ENCODE assay signal across 18 mouse cellular contexts in genomic region chr15:79493527-79493926, GRCm38 (mm10). TPM values are rescaled to one million over a fixed set of nuclear protein-coding genes. Genes with fewer than 3 reads are reported as not detected.
DNase-seq lines count a peak whose midpoint lies in the region; ATAC-seq and TF ChIP-seq lines count a peak whose summit lies in the region.
"Had no signal": no experiment of that assay in that cellular context is flagged by ENCODE, and none has a peak within 500 bp of the region (broad histone marks: within the 10 kb centered on the region; RNA-seq: fewer than 3 reads in every experiment).

No protein-coding gene starts in this region.

- TF ChIP-seq CTCF in layer of hippocampus, adult 2 months (conservative IDR thresholded peaks at IDR 0.05): no peak

- peaks cover 94% of the 10 kb centered on the region for H3K27me3 ChIP-seq in heart, embryonic 12.5 days (replicated peaks)

- peaks cover 18% of the 10 kb centered on the region for H3K4me1 ChIP-seq in heart, embryonic 12.5 days (replicated peaks)
- H3K4me1 ChIP-seq: limb, embryonic 13.5 days; midbrain, embryonic 13.5 days had no signal

- no peaks in the 10 kb centered on the region for H3K36me3 ChIP-seq in heart, embryonic 12.5 days
- H3K36me3 ChIP-seq: limb, embryonic 13.5 days; midbrain, embryonic 13.5 days had no signal

- no peaks in the 10 kb centered on the region for H3K9me3 ChIP-seq in heart, embryonic 12.5 days (replicated peaks)
- H3K9me3 ChIP-seq: limb, embryonic 13.5 days; midbrain, embryonic 13.5 days had no signal

- 33% methylated on average over 18 of the region's 18 CpGs for WGBS in heart, embryonic 12.5 days

- intact Hi-C loops in heart, postnatal 25 days (cut with DNase I): no loop called here

- no peak overlapping the region for H3K4me3 ChIP-seq in heart, embryonic 12.5 days
- H3K4me3 ChIP-seq in layer of hippocampus, adult 2 months: peak overlapping the region; percentile 24; the same call in 1 of the 2 replicates
- H3K4me3 ChIP-seq: limb, embryonic 13.5 days; midbrain, embryonic 13.5 days had no signal

- H3K9ac ChIP-seq in heart, embryonic 12.5 days: no peak overlapping the region
- H3K9ac ChIP-seq: limb, embryonic 13.5 days; midbrain, embryonic 13.5 days had no signal

- no peak for DNase-seq in heart, postnatal 25 days (ENCODE audit: low spot score)
- peak in 1 of 2 experiments; percentile 48 for DNase-seq in layer of hippocampus, adult 2 months (ENCODE audit: low spot score in 2 of 2)
- no peak for DNase-seq in layer of hippocampus, adult 9-11 months
- DNase-seq in brain, adult 2 months (ENCODE audit: low read depth, low spot score): peak; percentile 82
- peak; percentile 67 for DNase-seq in right cerebral cortex, postnatal 14 days
- no peak for DNase-seq in urinary bladder, postnatal 25 days (ENCODE audit: low spot score)
- DNase-seq: cerebellum, adult 18-20 months; heart, adult 18-20 months; kidney, postnatal 10 days; lung, postnatal 4 days; thymus, adult 18-20 months had no signal

- no peak for ATAC-seq in heart, embryonic 12.5 days (ENCODE audit: insufficient number of reproducible peaks, low FRiP score)
- no peak for ATAC-seq in erythroblast, adult 5-6 weeks (replicated peaks; ENCODE audit: low FRiP score, poor library complexity, severe bottlenecking)
- ATAC-seq: activated CD4-positive, CD25-positive, alpha-beta regulatory T cell, adult 4 months; inflammation-experienced regulatory T-cells, adult 6 months; midbrain, embryonic 13.5 days had no signal

- no peak overlapping the region for H3K27ac ChIP-seq in heart, embryonic 12.5 days (ENCODE audit: poor library complexity, severe bottlenecking)
- peak overlapping the region; percentile 63; the same call in 1 of the 2 replicates for H3K27ac ChIP-seq in layer of hippocampus, adult 2 months
- H3K27ac ChIP-seq: limb, embryonic 13.5 days; midbrain, embryonic 13.5 days had no signal

- peak overlapping the region; percentile 44 for H3K4me2 ChIP-seq in heart, embryonic 12.5 days
- H3K4me2 ChIP-seq: limb, embryonic 13.5 days; midbrain, embryonic 13.5 days had no signal

RNA-seq across cellular contexts. Expression of gene Kcnj4, which starts 11.5 kb away (rescaled TPM):
- polyA plus RNA-seq in heart, embryonic 12.5 days (2016; fragmentation: Nextera tagmentation; extraction: Ambion mirVana): 0.14 and 0.41 TPM in 2 replicates
- not detected for total RNA-seq in heart, postnatal 25 days (2021)
- total RNA-seq in layer of hippocampus, adult 2 months (2021): 10 to 100 TPM; 85.5 to 88.6 TPM
- not detected in 2 replicates for total RNA-seq in erythroblast, adult 5-6 weeks (2015; ENCODE audit: low replicate concordance)
- total RNA-seq in erythroblast, adult 5-6 weeks (2017; ENCODE audit: low replicate concordance): not detected in 2 replicates
- polyA plus RNA-seq: activated CD4-positive, CD25-positive, alpha-beta regulatory T cell, adult 4 months; inflammation-experienced regulatory T-cells, adult 6 months; limb, embryonic 13.5 days; liver, embryonic 16.5 days; midbrain, embryonic 13.5 days had no signal

RNA-seq across cellular contexts. Expression of gene Kdelr3, which starts 22.7 kb away (rescaled TPM):
- 49.6 and 51.9 TPM in 2 replicates for polyA plus RNA-seq in heart, embryonic 12.5 days (2016; fragmentation: Nextera tagmentation; extraction: Ambion mirVana)
- 1 to 10 TPM; 7.6 to 8.2 TPM for total RNA-seq in heart, postnatal 25 days (2021)
- under 1 TPM in 1 of 2 experiments, not detected in 1; 0.51 TPM for total RNA-seq in layer of hippocampus, adult 2 months (2021)
- not detected in 2 replicates for total RNA-seq in erythroblast, adult 5-6 weeks (2015; ENCODE audit: low replicate concordance)
- total RNA-seq in erythroblast, adult 5-6 weeks (2017; ENCODE audit: low replicate concordance): not detected in 2 replicates

RNA-seq across cellular contexts. Expression of gene Csnk1e, which starts 38.2 kb away (rescaled TPM):
- 103 and 111 TPM in 2 replicates for polyA plus RNA-seq in heart, embryonic 12.5 days (2016; fragmentation: Nextera tagmentation; extraction: Ambion mirVana)
- 10 to 100 TPM; 48.4 to 54.0 TPM for total RNA-seq in heart, postnatal 25 days (2021)
- total RNA-seq in layer of hippocampus, adult 2 months (2021): 100 to 1,000 TPM; 104 to 108 TPM
- 13.2 and 14.6 TPM in 2 replicates for total RNA-seq in erythroblast, adult 5-6 weeks (2015; ENCODE audit: low replicate concordance)
- total RNA-seq in erythroblast, adult 5-6 weeks (2017; ENCODE audit: low replicate concordance): 3.9 and 16.3 TPM in 2 replicates

RNA-seq across cellular contexts. Expression of gene Ddx17, which starts 53.0 kb away (rescaled TPM):
- polyA plus RNA-seq in heart, embryonic 12.5 days (2016; fragmentation: Nextera tagmentation; extraction: Ambion mirVana): 37.1 and 39.9 TPM in 2 replicates
- 100 to 1,000 TPM in 1 of 2 experiments, 10 to 100 TPM in 1; 96.7 to 105 TPM for total RNA-seq in heart, postnatal 25 days (2021)
- 100 to 1,000 TPM; 322 to 329 TPM for total RNA-seq in layer of hippocampus, adult 2 months (2021)
- total RNA-seq in erythroblast, adult 5-6 weeks (2015; ENCODE audit: low replicate concordance): 58.0 and 58.7 TPM in 2 replicates
- 96.5 and 123 TPM in 2 replicates for total RNA-seq in erythroblast, adult 5-6 weeks (2017; ENCODE audit: low replicate concordance)

Comparison
In these comparisons a context has a peak if more than half of its experiments do, and no peak if none do; other contexts are left out.
1. DNase-seq: peak in brain, adult 2 months (single experiment) and right cerebral cortex, postnatal 14 days (single experiment); none in heart, postnatal 25 days (single experiment), layer of hippocampus, adult 9-11 months (single experiment) and urinary bladder, postnatal 25 days (single experiment).
2. RNA of gene Kcnj4, which starts 11.5 kb away (total RNA-seq): 85.5 to 88.6 TPM in layer of hippocampus, adult 2 months; not detected in heart, postnatal 25 days and not detected in erythroblast, adult 5-6 weeks; every median in the first group is over 10 times any median in the second.
3. RNA of gene Kdelr3, which starts 22.7 kb away (total RNA-seq): 7.6 to 8.2 TPM in heart, postnatal 25 days; 0.51 TPM in layer of hippocampus, adult 2 months and not detected in erythroblast, adult 5-6 weeks; every median in the first group is over 4 times any median in the second.